Mouse (Mus musculus): ENCODE results near the gene Olfr809.

Gene Olfr809

GRCm38 (mm10) chr10:129774338-129774737 lies at the start of gene Olfr809:
Gene Olfr809 (plus strand): TSS chr10:129774638.
- no peak for DNase-seq

- no peak for DNase-seq
Measured at GRCm38 (mm10) chr10:129729275-129729674, 45.2 kb upstream of the Olfr809 start, which contains the start of gene Olfr805. Gene Olfr805 (minus strand): TSS chr10:129729375.

DNA sequence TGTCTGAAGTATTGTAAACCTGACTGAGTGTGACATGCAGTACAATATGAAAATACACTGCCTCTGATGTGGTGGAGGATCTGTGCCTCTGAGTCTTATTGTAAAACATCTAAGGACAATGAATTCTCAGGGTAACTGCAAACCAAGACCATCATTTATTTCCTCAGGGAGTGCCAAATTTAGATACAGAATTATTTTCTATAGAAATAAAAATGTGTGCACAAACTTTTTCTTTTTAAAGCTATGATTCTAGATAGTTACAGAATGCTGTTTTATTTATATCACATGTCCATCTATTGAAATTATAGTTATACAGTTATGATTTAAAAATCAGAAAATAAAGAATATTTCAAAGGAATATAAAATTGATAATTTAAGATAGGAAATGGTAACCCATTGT lies 32.6 kb upstream of the Olfr809 start, which contains the start of gene Olfr806:
Gene Olfr806 (minus strand): TSS at position 101 of the 400 bp plus-strand sequence.
- DNase-seq = no peak

- no peak for DNase-seq
Measured at GRCm38 (mm10) chr10:129757693-129758092, 16.7 kb upstream of the Olfr809 start, which contains the start of gene Olfr807. Gene Olfr807 (minus strand): TSS chr10:129757793.

- no peak for DNase-seq
Measured at GRCm38 (mm10) chr10:129765182-129765581, 9.3 kb upstream of the Olfr809 start, which contains the start of gene Olfr808. Gene Olfr808 (plus strand): TSS chr10:129765482.

DNA sequence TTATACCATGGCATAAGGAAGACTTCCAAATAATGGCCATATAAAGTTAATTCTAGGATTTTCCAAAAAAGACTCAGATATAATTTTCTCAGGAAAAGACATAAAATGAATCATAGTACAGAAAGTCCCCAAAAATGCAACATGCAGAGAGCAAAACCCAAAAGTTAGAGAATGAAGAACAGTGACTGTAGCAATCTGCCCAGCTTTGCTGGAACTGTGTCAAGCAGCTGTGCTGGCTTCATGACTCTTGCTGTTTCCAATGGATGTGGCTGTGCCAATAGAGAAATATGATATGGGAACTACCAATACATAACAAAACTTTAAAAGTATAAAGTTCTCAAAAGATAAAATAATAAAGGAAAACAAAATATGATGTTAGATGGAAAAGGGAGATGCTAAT lies 3.7 kb downstream of the Olfr809 start:
- DNase-seq = no peak

- DNase-seq = no peak
Measured at GRCm38 (mm10) chr10:129794817-129795216, 20.4 kb downstream of the Olfr809 start, which contains the start of gene Olfr810. Gene Olfr810 (minus strand): TSS chr10:129794917.

DNA sequence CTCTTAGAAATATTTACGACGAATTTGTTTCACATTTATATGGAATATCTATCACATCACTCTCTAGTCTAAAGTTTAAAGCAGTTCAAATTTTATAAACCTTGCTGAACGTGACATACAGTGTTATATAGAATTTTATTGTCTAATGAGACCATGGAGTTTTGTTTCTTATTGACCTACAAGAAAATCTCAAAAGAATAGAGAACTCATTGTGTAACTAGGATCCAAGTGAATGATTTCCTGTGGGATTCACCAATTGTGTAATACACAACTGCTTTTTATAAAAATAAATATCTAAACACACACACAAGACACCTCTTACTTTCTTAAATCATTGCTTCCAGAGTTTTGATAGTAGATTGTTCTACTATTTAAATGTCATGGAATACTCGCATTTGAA lies 29.9 kb downstream of the Olfr809 start, which contains the start of gene Olfr811:
Gene Olfr811 (minus strand): TSS at position 101 of the 400 bp plus-strand sequence.
- no peak for DNase-seq
